Mouse (Mus musculus) 416B (cell line): ENCODE measurements at regions not wholly inside any gene's neighbourhood (a gene's known extent, or its start where the extent isn't known, plus 50 kb on each side); places are given as distances from the start of the nearest gene placed in this dataset.
A peak's percentile ranks its signal among the peaks of the same experiment; 100 is the strongest.
"Not testable (repeated sequence)": the region's sequence is repeated elsewhere in the genome, so short reads cannot be mapped to it uniquely, and the experiment has no call there.

Experiments
- DNase-seq: peaks from one replicate; pipeline ENCODE4 v3.0.0; 2011; ENCODE audit warnings: low read depth

GRCm38 (mm10) chr17:27318969-27319695 lies 114.9 kb upstream of the Lemd2 start:
- DNase-seq: no peak

- DNase-seq: peak; percentile 6
Measured at GRCm38 (mm10) chr17:27317576-27318277, 113.5 kb upstream of the Lemd2 start.

- no peak for DNase-seq
Measured at GRCm38 (mm10) chr17:27316711-27317575, 112.7 kb upstream of the Lemd2 start.

GRCm38 (mm10) chr17:27315947-27316628 lies 111.8 kb upstream of the Lemd2 start:
- DNase-seq: no peak

- no peak for DNase-seq
Measured at GRCm38 (mm10) chr17:27315428-27315827, 111.2 kb upstream of the Lemd2 start.

- DNase-seq: no peak
Measured at GRCm38 (mm10) chr17:27314821-27315392, 110.6 kb upstream of the Lemd2 start.

GRCm38 (mm10) chr17:27308933-27309332 lies 104.7 kb upstream of the Lemd2 start:
- DNase-seq: peak; percentile 8

GRCm38 (mm10) chr17:27304842-27305241 lies 100.6 kb upstream of the Lemd2 start:
- DNase-seq: no peak

GRCm38 (mm10) chr17:27303633-27304479 lies 99.6 kb upstream of the Lemd2 start:
- DNase-seq: no peak

GRCm38 (mm10) chr17:27303061-27303460 lies 98.8 kb upstream of the Lemd2 start:
- DNase-seq: no peak

- DNase-seq: peak; percentile 16
Measured at GRCm38 (mm10) chr17:27301376-27301775, 97.1 kb upstream of the Lemd2 start.

- peak; percentile 9 for DNase-seq
Measured at GRCm38 (mm10) chr17:27299297-27299696, 95.0 kb upstream of the Lemd2 start.

- DNase-seq: no peak
Measured at GRCm38 (mm10) chr17:27298351-27298750, 94.1 kb upstream of the Lemd2 start.

GRCm38 (mm10) chr17:27296156-27296555 lies 91.9 kb upstream of the Lemd2 start:
- DNase-seq: no peak

GRCm38 (mm10) chr17:27294208-27294604 lies 89.9 kb upstream of the Lemd2 start:
- DNase-seq: no peak

GRCm38 (mm10) chr17:27293586-27294207 lies 89.4 kb upstream of the Lemd2 start:
- no peak for DNase-seq

- DNase-seq: no peak
Measured at GRCm38 (mm10) chr17:27291673-27292072, 87.4 kb upstream of the Lemd2 start.

GRCm38 (mm10) chr17:27291176-27291575 lies 86.9 kb upstream of the Lemd2 start:
- DNase-seq: no peak

GRCm38 (mm10) chr17:27290311-27290710 lies 86.0 kb upstream of the Lemd2 start:
- no peak for DNase-seq

GRCm38 (mm10) chr17:27289804-27290203 lies 85.5 kb upstream of the Lemd2 start:
- not testable (repeated sequence) for DNase-seq
